In the genomic region with DNA sequence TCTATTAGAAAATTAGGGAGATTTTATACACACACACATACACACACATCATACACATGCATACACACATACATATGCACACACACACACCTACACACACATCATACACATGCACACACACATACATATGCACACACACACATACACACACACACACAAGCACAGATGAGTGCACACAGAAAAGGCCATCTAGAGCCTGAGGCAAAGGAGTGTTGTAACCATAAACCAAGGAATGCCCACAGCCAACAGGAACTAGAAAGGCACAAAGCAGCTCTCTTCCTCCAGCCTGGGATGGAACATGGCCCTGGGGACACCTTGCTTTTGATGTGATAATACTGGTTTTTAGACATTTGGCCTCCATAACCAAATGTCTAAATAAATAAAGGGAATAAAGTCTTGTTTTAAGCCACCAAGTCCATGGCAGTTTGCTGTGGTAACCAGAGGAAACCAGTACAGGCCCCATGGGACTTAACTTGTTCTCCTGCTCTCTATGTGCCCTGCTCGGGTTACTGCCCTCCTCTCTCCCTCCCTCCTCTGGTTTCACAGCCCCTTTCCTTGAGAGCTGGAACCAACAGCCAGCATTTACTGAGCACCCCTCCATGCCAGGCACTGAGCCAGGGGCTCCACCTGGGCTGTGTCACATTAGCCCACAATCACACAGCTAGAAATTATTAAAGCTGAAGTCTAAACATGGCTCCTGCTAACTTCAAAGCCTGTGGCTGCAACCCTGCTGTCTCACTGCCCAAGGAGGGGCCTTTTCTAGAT, we compare ENCODE assay signal across 9 mouse cellular contexts. TPM values are rescaled to one million over a fixed set of nuclear protein-coding genes. Genes with fewer than 3 reads are reported as not detected.
DNase-seq lines count a peak whose midpoint lies in the region; ATAC-seq and TF ChIP-seq lines count a peak whose summit lies in the region.
"Had no signal": no experiment of that assay in that cellular context is flagged by ENCODE, and none has a peak within 500 bp of the region (broad histone marks: within the 10 kb centered on the region; RNA-seq: fewer than 3 reads in every experiment).

No protein-coding gene starts in this region.

- no peak overlapping the region for H3K9ac ChIP-seq in heart, embryonic 13.5 days

- peaks cover 3% of the 10 kb centered on the region for H3K4me1 ChIP-seq in lung, adult 2 months (ENCODE audit: control insufficient read depth, insufficient read depth, low read length)
- H3K4me1 ChIP-seq in heart, embryonic 13.5 days = peaks cover 75% of the 10 kb centered on the region

- H3K4me2 ChIP-seq in heart, embryonic 13.5 days = no peak overlapping the region

- TF ChIP-seq CTCF in lung, adult 2 months (IDR thresholded peaks at IDR 0.05; ENCODE audit: insufficient read depth, low read length) = no peak

- TF ChIP-seq POLR2A in lung, adult 2 months (IDR thresholded peaks at IDR 0.05; ENCODE audit: borderline replicate concordance, extremely low read depth, low read depth, low read length) = no peak

- peak; percentile 39 to 50 for DNase-seq in lung, adult 18-20 months
- DNase-seq in lung, adult 2 months = no peak
- DNase-seq in cerebellum, postnatal 14 days = peak; percentile 71 to 74
- DNase-seq in kidney, postnatal 10 days = peak; percentile 60
- no peak for DNase-seq in thymus, postnatal 4 days
- DNase-seq in left cerebral cortex, adult 9 months (ENCODE audit: low spot score in 2 of 2) = no peak

- H3K9me3 ChIP-seq in heart, embryonic 13.5 days = no peaks in the 10 kb centered on the region

- H3K4me3 ChIP-seq in lung, adult 2 months (replicated peaks; ENCODE audit: extremely low read depth, low read depth, low read length) = no peak overlapping the region
- no peak overlapping the region for H3K4me3 ChIP-seq in heart, embryonic 13.5 days

- ATAC-seq in heart, embryonic 13.5 days (ENCODE audit: extremely low read depth, insufficient number of reproducible peaks, low FRiP score, low TSS enrichment) = no peak; the same call in 1 of the 2 replicates
- ATAC-seq in neutrophil, adult 5-6 weeks (ENCODE audit: extremely low read depth, insufficient number of reproducible peaks, low FRiP score, poor library complexity, severe bottlenecking) = peak; percentile 31; the same call in 1 of the 2 replicates

- H3K27ac ChIP-seq in heart, embryonic 13.5 days (replicated peaks) = peak overlapping the region; percentile 80
- H3K27ac ChIP-seq: macrophage had no signal

- H3K36me3 ChIP-seq in heart, embryonic 13.5 days = no peaks in the 10 kb centered on the region

- 27% methylated on average over 1 of the region's 1 CpGs for WGBS in lung, adult 2 months
- 11% methylated on average over 1 of the region's 1 CpGs for WGBS in heart, embryonic 13.5 days

- no peaks in the 10 kb centered on the region for H3K27me3 ChIP-seq in heart, embryonic 13.5 days (replicated peaks)

RNA-seq across cellular contexts. Expression of a gene that starts 46.3 kb away (rescaled TPM):
- polyA plus RNA-seq in lung, adult 2 months (2012; rRNA removed) = 18.4 and 44.2 TPM in 2 replicates
- polyA plus RNA-seq in heart, embryonic 13.5 days (2015; fragmentation: Nextera tagmentation; extraction: Ambion mirVana) = 217 and 231 TPM in 2 replicates
- total RNA-seq in neutrophil, adult 5-6 weeks (2017) = 241 and 271 TPM in 2 replicates

Comparison
In these comparisons a context has a peak if more than half of its experiments do, and no peak if none do; other contexts are left out.
1. DNase-seq: peak in lung, adult 18-20 months (2 of 2), cerebellum, postnatal 14 days (2 of 2) and kidney, postnatal 10 days (single experiment); none in lung, adult 2 months (single experiment), thymus, postnatal 4 days (single experiment) and left cerebral cortex, adult 9 months (0 of 2).